Mouse (Mus musculus): ENCODE results near the gene Ap3s2.

Ap3s2 gene

GRCm38 (mm10) chr7:79888603-79889002, 31.8 kb downstream of the Ap3s2 start:
- DNase-seq: no peak

DNA sequence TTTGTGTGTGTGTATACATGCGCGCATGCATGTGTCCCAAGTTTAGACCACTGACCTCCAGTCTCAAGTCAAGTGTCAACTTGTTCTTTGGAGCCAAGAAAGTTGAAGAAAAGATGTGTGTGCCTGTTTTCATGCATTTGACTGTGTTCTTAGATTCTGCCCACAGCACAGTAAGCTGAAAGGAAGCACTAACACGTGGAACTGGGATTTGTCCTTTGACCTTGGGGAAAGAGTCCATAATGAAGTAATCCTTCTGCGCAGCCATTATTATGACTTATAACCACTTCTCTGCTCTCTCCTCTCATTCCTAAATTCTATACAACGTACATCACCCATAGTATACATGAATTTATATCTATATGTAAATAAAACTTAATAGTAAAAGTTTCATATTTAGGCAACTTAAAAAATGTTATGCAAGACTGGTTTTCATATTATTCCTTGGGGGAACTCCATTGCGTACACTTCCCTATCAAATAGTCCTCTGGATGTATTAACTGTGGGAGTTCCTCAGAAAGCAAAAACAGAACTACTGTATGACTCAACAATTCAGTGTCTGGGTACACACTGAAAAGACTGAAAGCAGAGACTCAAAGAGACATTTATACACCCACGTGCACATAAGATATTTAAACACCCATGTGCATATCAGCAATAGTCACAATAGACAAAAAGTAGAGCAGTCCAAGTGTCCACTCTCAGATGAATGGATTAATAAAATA, 36.7 kb downstream of the Ap3s2 start:
- DNase-seq: no peak

- no peak for DNase-seq
Measured at GRCm38 (mm10) chr7:79881901-79882300, 38.5 kb downstream of the Ap3s2 start.

DNA sequence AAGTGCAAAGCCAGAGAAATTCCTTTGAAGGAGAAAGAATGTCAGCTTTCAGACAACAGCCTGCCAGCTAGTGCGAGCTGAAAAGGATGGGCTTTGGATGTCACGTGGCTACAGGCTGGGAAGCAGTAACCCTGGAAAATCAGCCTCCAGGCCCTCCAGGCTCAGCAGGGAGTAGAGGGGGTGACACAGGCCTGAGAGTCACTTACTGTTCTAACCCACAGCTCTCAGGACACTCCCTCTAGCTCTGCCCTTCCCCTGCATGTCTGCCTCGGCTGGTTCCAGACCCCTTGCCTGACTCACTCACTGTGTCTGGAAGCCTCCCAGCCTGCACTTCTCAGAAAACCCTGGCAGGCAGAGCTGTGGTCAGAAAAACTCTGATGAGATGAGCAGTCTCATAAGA, 39.5 kb downstream of the Ap3s2 start:
- no peak for DNase-seq

GRCm38 (mm10) chr7:79880033-79880432, 40.4 kb downstream of the Ap3s2 start:
- DNase-seq: no peak

GRCm38 (mm10) chr7:79878455-79879025, 41.9 kb downstream of the Ap3s2 start:
- no peak for DNase-seq

- no peak for DNase-seq
Measured at GRCm38 (mm10) chr7:79873407-79873806, 47.0 kb downstream of the Ap3s2 start.

GRCm38 (mm10) chr7:79871797-79872345, 48.6 kb downstream of the Ap3s2 start:
- no peak for DNase-seq

DNA sequence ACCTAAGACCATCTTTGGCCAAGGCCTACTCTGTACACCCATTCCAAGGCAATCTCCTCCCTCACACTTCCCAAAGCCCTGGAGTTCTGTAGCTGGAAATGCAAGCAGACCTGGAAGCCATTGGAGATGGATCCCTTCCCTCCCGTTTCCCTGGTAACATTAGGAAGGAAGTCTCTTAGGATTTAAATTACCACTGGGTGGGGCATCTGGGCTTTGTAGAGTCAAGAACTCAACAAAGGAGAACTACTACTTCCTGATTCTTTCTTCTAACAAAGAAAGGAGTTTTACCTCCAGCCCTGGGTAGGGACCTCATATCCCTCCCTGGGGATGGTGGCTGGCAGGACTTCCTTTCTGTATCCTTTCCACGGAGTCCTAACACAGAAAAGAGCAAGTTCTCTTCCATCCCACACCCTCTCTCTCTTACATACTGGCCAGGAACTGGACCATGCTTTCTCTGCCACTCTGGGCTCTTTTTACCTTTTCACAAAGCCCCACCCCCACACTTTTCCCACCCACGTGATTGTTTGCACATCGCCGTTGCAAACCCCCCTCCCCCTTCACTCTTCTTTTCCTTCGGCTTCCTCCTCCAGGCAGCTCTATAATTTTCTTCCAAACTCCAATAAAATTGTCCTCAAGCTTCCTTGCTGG, 51.3 kb downstream of the Ap3s2 start:
- no peak for DNase-seq

- DNase-seq: no peak
Measured at GRCm38 (mm10) chr7:79868475-79868874, 52.0 kb downstream of the Ap3s2 start.

DNA sequence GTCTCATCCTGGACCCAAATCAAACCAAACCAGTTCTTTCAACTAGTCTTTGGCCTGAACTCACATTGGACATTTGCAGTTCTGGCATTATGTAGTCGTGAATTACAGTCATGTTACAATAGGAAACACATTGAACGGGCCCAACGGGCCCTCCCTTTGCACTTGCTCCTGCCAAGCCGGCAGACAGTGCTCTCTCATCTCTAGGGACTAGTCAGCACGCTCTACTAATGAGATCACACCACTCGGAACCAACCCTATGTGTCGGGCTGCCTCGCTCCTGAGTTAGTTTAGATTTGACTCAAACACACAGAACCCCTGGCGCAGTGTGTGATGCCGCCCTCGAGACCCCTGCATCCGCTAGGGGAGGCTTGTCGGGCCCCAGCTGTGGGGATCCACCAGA, 52.6 kb downstream of the Ap3s2 start:
- DNase-seq: no peak

- no peak for DNase-seq
Measured at GRCm38 (mm10) chr7:79866294-79867000, 54.0 kb downstream of the Ap3s2 start.

DNA sequence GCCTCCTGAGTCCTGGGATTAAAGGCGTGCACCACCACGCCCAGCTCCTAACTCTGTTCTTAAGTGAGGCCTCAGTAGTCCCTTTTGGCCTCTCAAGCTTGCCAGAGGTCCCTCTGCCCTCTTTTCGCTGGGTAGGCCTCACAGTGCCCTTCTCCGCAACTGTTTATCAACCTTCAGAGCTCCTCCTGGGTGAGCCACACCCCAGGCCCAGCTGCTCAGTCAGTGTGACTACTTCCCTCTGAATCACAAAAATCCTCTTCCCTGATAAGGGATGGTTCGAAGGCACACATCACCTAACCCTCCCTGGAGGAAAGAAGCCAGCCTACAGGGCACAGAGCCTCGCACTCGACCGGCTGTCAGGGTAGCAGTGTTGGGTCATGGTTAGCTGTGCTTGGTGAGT, 58.7 kb downstream of the Ap3s2 start:
- no peak for DNase-seq

- DNase-seq: no peak
Measured at GRCm38 (mm10) chr7:79860811-79861210, 59.6 kb downstream of the Ap3s2 start, which contains the start of gene Anpep. Gene Anpep (minus strand): TSS chr7:79861059.

- DNase-seq: no peak
Measured at GRCm38 (mm10) chr7:79858956-79859630, 61.4 kb downstream of the Ap3s2 start.

GRCm38 (mm10) chr7:79858202-79858934, 62.1 kb downstream of the Ap3s2 start:
- no peak for DNase-seq

DNA sequence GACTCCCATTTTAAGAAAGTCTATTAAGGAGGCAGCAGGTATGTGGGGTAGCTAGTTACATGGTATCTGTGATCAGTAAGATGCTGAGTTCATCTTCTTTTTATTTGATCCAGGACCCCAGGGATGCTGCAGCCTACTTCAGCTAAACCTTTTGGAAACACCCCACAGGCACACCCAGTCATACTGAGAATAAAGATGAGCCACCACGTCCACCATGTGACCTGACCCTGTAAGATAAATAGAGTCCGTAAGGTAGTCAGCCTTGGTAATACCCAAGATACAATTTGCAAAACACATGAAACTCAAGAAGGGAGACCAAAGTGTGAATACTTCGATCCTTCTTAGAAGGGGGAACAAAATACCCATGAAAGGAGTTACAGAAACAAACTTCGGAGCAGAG, 64.1 kb downstream of the Ap3s2 start:
- no peak for DNase-seq

GRCm38 (mm10) chr7:79847456-79848451, 72.7 kb downstream of the Ap3s2 start:
- DNase-seq: no peak

- no peak for DNase-seq
Measured at GRCm38 (mm10) chr7:79846342-79846741, 74.1 kb downstream of the Ap3s2 start.

DNA sequence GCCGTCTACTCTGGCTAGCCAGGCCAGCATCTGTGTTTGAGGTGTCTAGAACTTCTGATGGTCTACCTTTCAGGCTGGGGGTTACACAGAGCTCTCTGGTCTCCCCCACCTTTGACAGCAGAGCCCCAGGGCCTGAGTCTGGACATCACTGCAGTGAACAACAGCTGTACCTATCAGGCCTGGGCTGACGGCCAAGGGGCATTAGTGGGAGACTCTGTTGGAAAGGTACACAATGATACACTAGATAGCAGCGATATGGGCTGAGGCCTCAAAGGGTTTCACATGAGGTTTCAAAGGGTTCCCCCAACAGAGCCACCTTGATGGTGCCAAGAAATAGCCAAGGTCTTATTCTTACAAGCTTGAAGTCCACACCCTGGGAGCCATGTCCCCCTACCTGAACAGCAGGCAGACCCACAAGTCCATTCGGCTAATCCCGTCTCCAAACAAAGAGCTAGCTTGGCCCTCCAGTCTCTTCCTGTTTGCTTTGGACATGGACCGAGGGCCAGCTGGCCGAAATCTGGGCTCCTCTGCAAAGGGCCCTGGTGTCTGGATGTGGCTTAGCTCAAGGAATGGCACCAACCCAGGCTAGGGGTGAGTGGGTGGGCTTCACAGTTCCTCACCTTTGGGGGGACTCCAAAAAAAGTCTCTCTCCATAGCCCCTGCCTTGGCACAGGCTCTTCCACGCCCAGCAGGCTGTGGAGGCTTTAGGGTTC, 76.2 kb downstream of the Ap3s2 start:
- DNase-seq: no peak

Measured in right cerebral cortex, postnatal 4 days (tissue).